Mouse (Mus musculus) adrenal gland (tissue): ENCODE data around the gene Gtpbp8.

Experiments used
- intact Hi-C: fragments of 180-260 bp; cut with DNase I; formaldehyde crosslinking; loops from one replicate; pipeline ENCODE4 v1.15.1; 2025

Gtpbp8 gene

GRCm38 (mm10) chr16:44691561-44692141 lies 54.5 kb downstream of the Gtpbp8 start:
- intact Hi-C loops = loop anchor here (10.0 kb wide), 2 partner anchors 137 to 207 kb away; partner anchors contain the start of gene Boc

DNA sequence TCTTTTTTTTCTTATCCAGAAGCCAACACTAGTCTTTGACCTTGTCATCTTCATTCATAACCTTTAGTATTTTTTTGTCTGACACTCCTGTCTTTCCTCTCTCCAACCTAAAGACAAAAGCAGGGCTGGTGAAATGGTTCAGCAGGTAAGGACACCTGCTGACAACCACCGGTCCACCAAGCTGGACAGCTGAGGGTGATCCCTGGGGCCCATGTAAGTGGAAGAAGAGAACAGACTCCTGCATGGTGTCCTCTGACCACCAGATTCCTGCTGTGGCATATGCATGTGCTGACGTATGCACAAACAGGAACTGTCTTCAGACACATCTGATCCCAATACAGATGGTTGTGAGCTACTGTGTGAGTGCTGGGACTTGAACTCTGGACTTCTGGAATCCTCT lies 55.1 kb downstream of the Gtpbp8 start:
- intact Hi-C loops = loop anchor here (10.0 kb wide), 2 partner anchors 136 to 206 kb away; partner anchors contain the start of gene Boc

- intact Hi-C loops = loop anchor here (10.0 kb wide), 2 partner anchors 136 to 206 kb away; partner anchors contain the start of gene Boc
These were observed 55.7 kb downstream of the Gtpbp8 start for GRCm38 (mm10) chr16:44690501-44690900.

DNA sequence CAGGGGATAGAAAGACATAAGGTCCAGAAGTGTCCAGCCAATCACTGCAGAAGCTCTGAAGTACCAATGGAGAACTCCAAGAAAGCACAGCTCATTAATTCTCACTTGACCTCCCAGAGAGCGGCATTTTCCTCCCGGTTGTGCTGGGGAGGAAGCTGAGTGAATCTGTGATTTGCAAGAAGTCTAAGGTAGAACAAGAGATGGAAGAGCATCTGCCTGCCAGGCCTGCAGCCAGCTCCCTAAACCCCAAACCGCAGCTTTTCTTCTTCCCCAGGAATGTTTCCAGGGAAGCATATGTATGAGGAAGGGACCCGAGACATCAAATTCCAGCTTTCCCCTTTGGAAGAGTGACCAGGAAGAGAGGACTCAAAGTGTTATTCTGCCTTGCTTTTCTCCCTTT lies 57.7 kb downstream of the Gtpbp8 start:
- intact Hi-C loops = no loop called here

- intact Hi-C loops = no loop called here
These were observed 58.3 kb downstream of the Gtpbp8 start for GRCm38 (mm10) chr16:44687719-44688420.

- intact Hi-C loops = no loop called here
These were observed 59.0 kb downstream of the Gtpbp8 start for GRCm38 (mm10) chr16:44686991-44687718.
